Mouse (Mus musculus) ES-E14 (cell line): ENCODE data around the gene Pde3a. TPM values are rescaled to one million over a fixed set of nuclear protein-coding genes. Genes with fewer than 3 reads are reported as not detected.

Experiments
- DNase-seq: peaks from one replicate; pipeline ENCODE4 v3.0.0-alpha.2; 2013; ENCODE audit warnings: low read depth, low spot score
- H3K27ac ChIP-seq: 2 replicates; pipeline ENCODE4 v1.5.1; 2012; ENCODE audit warnings: low read depth, mild to moderate bottlenecking, low read length, moderate library complexity, mixed read lengths; ENCODE audit not compliant: poor library complexity, insufficient read depth, severe bottlenecking
- H3K36me3 ChIP-seq: 2 replicates; pipeline ENCODE4 v1.6.1; 2012; ENCODE audit warnings: mild to moderate bottlenecking, low read length, moderate library complexity, mixed read lengths; ENCODE audit not compliant: control insufficient read depth, poor library complexity, insufficient read depth, severe bottlenecking
- H3K4me1 ChIP-seq, 2 experiments: fragments of 150-350 bp in 1 of 2; sonication (generic) in 1 of 2; 2 replicates each; pipeline ENCODE4 v1.6.1; 2012; ENCODE audit warnings: low read length in 2 of 2, mild to moderate bottlenecking in 1 of 2, mixed read lengths in 1 of 2; ENCODE audit not compliant: control insufficient read depth in 2 of 2, insufficient read depth in 2 of 2, poor library complexity in 1 of 2
- H3K4me3 ChIP-seq, 2 experiments: fragments of 150-350 bp in 1 of 2; sonication (generic) in 1 of 2; 2 replicates each; pipeline ENCODE4 v1.5.1; 2012; ENCODE audit warnings: low read length in 2 of 2, low read depth in 1 of 2, mild to moderate bottlenecking in 1 of 2, mixed read lengths in 1 of 2; ENCODE audit not compliant: insufficient read depth in 1 of 2, poor library complexity in 1 of 2, severe bottlenecking in 1 of 2
- H3K9ac ChIP-seq: 2 replicates; pipeline ENCODE4 v1.6.1; 2012; ENCODE audit warnings: low read depth, mild to moderate bottlenecking, low read length, mixed read lengths; ENCODE audit not compliant: poor library complexity, insufficient read depth, severe bottlenecking
- H3K9me3 ChIP-seq: fragments of 150-350 bp; sonication (generic); 2 replicates; pipeline ENCODE4 v1.6.1; 2012; ENCODE audit warnings: low read depth, mild to moderate bottlenecking, low read length; ENCODE audit not compliant: control insufficient read depth, insufficient read depth
- CHD2 ChIP-seq: IDR thresholded peaks from 2 replicates; pipeline ENCODE4 v1.6.1; 2014; ENCODE audit warnings: mild to moderate bottlenecking, low read depth, low read length, inconsistent platforms
- HCFC1 ChIP-seq: IDR thresholded peaks from 2 replicates; pipeline ENCODE4 v1.6.1; 2012; ENCODE audit warnings: low read length, inconsistent platforms, borderline replicate concordance; ENCODE audit not compliant: insufficient read depth
- MAFK ChIP-seq: IDR thresholded peaks from 2 replicates; pipeline ENCODE4 v1.6.1; 2014; ENCODE audit warnings: mild to moderate bottlenecking, low read depth, low read length, inconsistent platforms; ENCODE audit not compliant: insufficient read depth
- ZC3H11A ChIP-seq: IDR thresholded peaks from 2 replicates; pipeline ENCODE4 v1.6.1; 2012; ENCODE audit warnings: low read depth, mild to moderate bottlenecking, inconsistent platforms, low read length, borderline replicate concordance
- ZNF384 ChIP-seq: IDR thresholded peaks from 2 replicates; pipeline ENCODE4 v1.6.1; 2012; ENCODE audit warnings: low read depth, low read length, inconsistent platforms
- in situ Hi-C, 2 experiments: fragments of 600-800 bp; cut with MboI; formaldehyde crosslinking; loops; one replicate each; pipeline ENCODE4 v1.15.1; 2025; ENCODE audit warnings: low sequenced_read_pairs in 2 of 2, inconsistent platforms in 1 of 2; ENCODE audit not compliant: unreplicated experiment in 2 of 2
- total RNA-seq: library from RNA; depleted of rRNA; stranded (reverse); fragments of 300-350 nt; gene quantifications from 2 replicates; pipeline ENCODE4 v1.2.3, GENCODE M21; 2012

Pde3a gene
- total RNA-seq, 1 experiment, result 0.36 TPM

GRCm38 (mm10) chr6:141295264-141295663 lies 46.2 kb downstream of the Pde3a start:
- TF ChIP-seq HCFC1 (no peak), MAFK (no peak), ZC3H11A (no peak), ZNF384 (no peak), CHD2 (no peak)
- Histone ChIP-seq H3K9me3 (no peaks in the 10 kb centered on the region), H3K27ac (no peak overlapping the region), H3K4me1 (no peaks in the 10 kb centered on the region), H3K36me3 (no peaks in the 10 kb centered on the region), H3K4me3 (no peak overlapping the region), H3K9ac (no peak overlapping the region)
- no peak for DNase-seq
- in situ Hi-C loops, result no loop called here

- no peaks in the 10 kb centered on the region for H3K4me1 ChIP-seq
- in situ Hi-C loops, result no loop called here
- no peak overlapping the region for H3K9ac ChIP-seq
- no peaks in the 10 kb centered on the region for H3K9me3 ChIP-seq
- DNase-seq, result no peak
- no peak overlapping the region for H3K4me3 ChIP-seq
- no peak overlapping the region for H3K27ac ChIP-seq
- no peaks in the 10 kb centered on the region for H3K36me3 ChIP-seq
- TF ChIP-seq MAFK (no peak), CHD2 (no peak), ZC3H11A (no peak)
These were observed 53.0 kb downstream of the Pde3a start for GRCm38 (mm10) chr6:141301750-141302748.

GRCm38 (mm10) chr6:141302842-141303241 lies 53.8 kb downstream of the Pde3a start:
- no peak overlapping the region for H3K4me3 ChIP-seq
- H3K36me3 ChIP-seq, result no peaks in the 10 kb centered on the region
- no peaks in the 10 kb centered on the region for H3K4me1 ChIP-seq
- DNase-seq, result no peak
- TF ChIP-seq CHD2 (no peak), ZNF384 (no peak), MAFK (no peak), HCFC1 (no peak), ZC3H11A (no peak)
- in situ Hi-C loops, result no loop called here
- H3K9me3 ChIP-seq, result no peaks in the 10 kb centered on the region
- H3K27ac ChIP-seq, result no peak overlapping the region
- no peak overlapping the region for H3K9ac ChIP-seq

- TF ChIP-seq CHD2 (no peak), MAFK (no peak), ZNF384 (no peak), ZC3H11A (no peak), HCFC1 (no peak)
These were observed 58.3 kb downstream of the Pde3a start for GRCm38 (mm10) chr6:141307326-141307725.

GRCm38 (mm10) chr6:141308451-141308850 lies 59.4 kb downstream of the Pde3a start:
- Histone ChIP-seq H3K4me1 (no peaks in the 10 kb centered on the region), H3K27ac (no peak overlapping the region), H3K9ac (no peak overlapping the region), H3K4me3 (no peak overlapping the region), H3K36me3 (no peaks in the 10 kb centered on the region), H3K9me3 (no peaks in the 10 kb centered on the region)
- TF ChIP-seq ZNF384, result no peak
- DNase-seq, result no peak
- in situ Hi-C loops, result no loop called here

More at GRCm38 (mm10) chr6:141307326-141307725, 58.3 kb downstream of the Pde3a start:
- Histone ChIP-seq H3K9ac (no peak overlapping the region), H3K36me3 (no peaks in the 10 kb centered on the region), H3K4me1 (no peaks in the 10 kb centered on the region), H3K27ac (no peak overlapping the region), H3K4me3 (no peak overlapping the region), H3K9me3 (no peaks in the 10 kb centered on the region)
- in situ Hi-C loops, result no loop called here
- DNase-seq, result no peak
